Mouse (Mus musculus): ENCODE measurements at regions not wholly inside any gene's neighbourhood (a gene's known extent, or its start where the extent isn't known, plus 50 kb on each side); places are given as distances from the start of the nearest gene placed in this dataset.

- no peak overlapping the region for H3K4me2 ChIP-seq (ENCODE audit: low read length)
Measured at GRCm38 (mm10) chr4:142464066-142464465, 224.9 kb upstream of the Kazn start.

GRCm38 (mm10) chr4:142460468-142461086 is 221.4 kb upstream of the Kazn start:
- H3K4me2 ChIP-seq (ENCODE audit: low read length), result no peak overlapping the region
- ATAC-seq (ENCODE audit: insufficient number of reproducible peaks, insufficient read depth, low FRiP score, low read depth), result no peak
- no peaks in the 10 kb centered on the region for H3K36me3 ChIP-seq (ENCODE audit: control insufficient read depth, insufficient read depth, low read length)
- no peak overlapping the region for H3K4me3 ChIP-seq (ENCODE audit: control insufficient read depth in 1 of 2, insufficient read depth in 1 of 2, low read depth in 1 of 2, low read length in 2 of 2)
- 89% methylated on average over 13 of the region's 13 CpGs for WGBS
- H3K9ac ChIP-seq (ENCODE audit: low read length), result no peak overlapping the region
- no peaks in the 10 kb centered on the region for H3K9me3 ChIP-seq (ENCODE audit: control insufficient read depth, low read length)
- no peaks in the 10 kb centered on the region for H3K27me3 ChIP-seq (ENCODE audit: control insufficient read depth, insufficient read depth, low read length)
- H3K27ac ChIP-seq (replicated peaks in 1 of 2; ENCODE audit: control insufficient read depth in 1 of 2, insufficient read depth in 1 of 2, low read depth in 2 of 2, low read length in 2 of 2), result no peak overlapping the region
- no peaks in the 10 kb centered on the region for H3K4me1 ChIP-seq (ENCODE audit: control insufficient read depth in 2 of 2, insufficient read depth in 2 of 2, low read length in 2 of 2)

More at GRCm38 (mm10) chr4:142464066-142464465, 224.9 kb upstream of the Kazn start:
- Histone ChIP-seq H3K9ac (ENCODE audit: low read length) (no peak overlapping the region), H3K9me3 (ENCODE audit: control insufficient read depth, low read length) (no peaks in the 10 kb centered on the region), H3K4me3 (ENCODE audit: control insufficient read depth in 1 of 2, insufficient read depth in 1 of 2, low read depth in 1 of 2, low read length in 2 of 2) (no peak overlapping the region), H3K27ac (replicated peaks in 1 of 2; ENCODE audit: control insufficient read depth in 1 of 2, insufficient read depth in 1 of 2, low read depth in 2 of 2, low read length in 2 of 2) (no peak overlapping the region), H3K36me3 (ENCODE audit: control insufficient read depth, insufficient read depth, low read length) (no peaks in the 10 kb centered on the region), H3K4me1 (ENCODE audit: control insufficient read depth in 2 of 2, insufficient read depth in 2 of 2, low read length in 2 of 2) (no peaks in the 10 kb centered on the region), H3K27me3 (ENCODE audit: control insufficient read depth, insufficient read depth, low read length) (no peaks in the 10 kb centered on the region)
- 83% methylated on average over 6 of the region's 6 CpGs for whole genome bisulfite sequencing
- ATAC-seq (ENCODE audit: insufficient number of reproducible peaks, insufficient read depth, low FRiP score, low read depth), result no peak

GRCm38 (mm10) chr4:142452614-142453013 is 213.4 kb upstream of the Kazn start:
- no peak overlapping the region for H3K4me3 ChIP-seq (ENCODE audit: control insufficient read depth in 1 of 2, insufficient read depth in 1 of 2, low read depth in 1 of 2, low read length in 2 of 2)
- no peak overlapping the region for H3K9ac ChIP-seq (ENCODE audit: low read length)
- H3K4me1 ChIP-seq (ENCODE audit: control insufficient read depth in 2 of 2, insufficient read depth in 2 of 2, low read length in 2 of 2), result no peaks in the 10 kb centered on the region; a peak in 1 of 4 replicates
- H3K27ac ChIP-seq (replicated peaks in 1 of 2; ENCODE audit: control insufficient read depth in 1 of 2, insufficient read depth in 1 of 2, low read depth in 2 of 2, low read length in 2 of 2), result no peak overlapping the region
- ATAC-seq (ENCODE audit: insufficient number of reproducible peaks, insufficient read depth, low FRiP score, low read depth), result no peak
- H3K27me3 ChIP-seq (ENCODE audit: control insufficient read depth, insufficient read depth, low read length), result peaks cover 13% of the 10 kb centered on the region
- H3K9me3 ChIP-seq (ENCODE audit: control insufficient read depth, low read length), result no peaks in the 10 kb centered on the region
- H3K4me2 ChIP-seq (ENCODE audit: low read length), result no peak overlapping the region
- H3K36me3 ChIP-seq (ENCODE audit: control insufficient read depth, insufficient read depth, low read length), result no peaks in the 10 kb centered on the region
- WGBS, result 49% methylated on average over 11 of the region's 11 CpGs

GRCm38 (mm10) chr4:142450884-142451283 is 211.7 kb upstream of the Kazn start:
- no peaks in the 10 kb centered on the region for H3K9me3 ChIP-seq (ENCODE audit: control insufficient read depth, low read length)
- H3K9ac ChIP-seq (ENCODE audit: low read length), result no peak overlapping the region
- ATAC-seq (ENCODE audit: insufficient number of reproducible peaks, insufficient read depth, low FRiP score, low read depth), result no peak
- no peaks in the 10 kb centered on the region for H3K36me3 ChIP-seq (ENCODE audit: control insufficient read depth, insufficient read depth, low read length)
- WGBS, result 63% methylated on average over 3 of the region's 3 CpGs
- no peaks in the 10 kb centered on the region; a peak in 1 of 4 replicates for H3K4me1 ChIP-seq (ENCODE audit: control insufficient read depth in 2 of 2, insufficient read depth in 2 of 2, low read length in 2 of 2)
- H3K4me3 ChIP-seq (ENCODE audit: control insufficient read depth in 1 of 2, insufficient read depth in 1 of 2, low read depth in 1 of 2, low read length in 2 of 2), result no peak overlapping the region
- H3K27me3 ChIP-seq (ENCODE audit: control insufficient read depth, insufficient read depth, low read length), result peaks cover 13% of the 10 kb centered on the region
- no peak overlapping the region for H3K27ac ChIP-seq (replicated peaks in 1 of 2; ENCODE audit: control insufficient read depth in 1 of 2, insufficient read depth in 1 of 2, low read depth in 2 of 2, low read length in 2 of 2)
- no peak overlapping the region for H3K4me2 ChIP-seq (ENCODE audit: low read length)

GRCm38 (mm10) chr4:142449713-142450112 is 210.5 kb upstream of the Kazn start:
- 81% methylated on average over 13 of the region's 13 CpGs for WGBS

GRCm38 (mm10) chr4:142449198-142449702 is 210.0 kb upstream of the Kazn start:
- H3K27me3 ChIP-seq (ENCODE audit: control insufficient read depth, insufficient read depth, low read length), result peaks cover 13% of the 10 kb centered on the region
- no peaks in the 10 kb centered on the region for H3K36me3 ChIP-seq (ENCODE audit: control insufficient read depth, insufficient read depth, low read length)
- H3K4me2 ChIP-seq (ENCODE audit: low read length), result no peak overlapping the region
- no peak overlapping the region for H3K4me3 ChIP-seq (ENCODE audit: control insufficient read depth in 1 of 2, insufficient read depth in 1 of 2, low read depth in 1 of 2, low read length in 2 of 2)
- H3K9me3 ChIP-seq (ENCODE audit: control insufficient read depth, low read length), result no peaks in the 10 kb centered on the region
- no peak overlapping the region for H3K27ac ChIP-seq (replicated peaks in 1 of 2; ENCODE audit: control insufficient read depth in 1 of 2, insufficient read depth in 1 of 2, low read depth in 2 of 2, low read length in 2 of 2)
- WGBS, result 79% methylated on average over 14 of the region's 14 CpGs
- ATAC-seq (ENCODE audit: insufficient number of reproducible peaks, insufficient read depth, low FRiP score, low read depth), result no peak
- no peaks in the 10 kb centered on the region; a peak in 1 of 4 replicates for H3K4me1 ChIP-seq (ENCODE audit: control insufficient read depth in 2 of 2, insufficient read depth in 2 of 2, low read length in 2 of 2)
- no peak overlapping the region for H3K9ac ChIP-seq (ENCODE audit: low read length)

More at GRCm38 (mm10) chr4:142449713-142450112, 210.5 kb upstream of the Kazn start:
- Histone ChIP-seq H3K9me3 (ENCODE audit: control insufficient read depth, low read length) (no peaks in the 10 kb centered on the region), H3K4me1 (ENCODE audit: control insufficient read depth in 2 of 2, insufficient read depth in 2 of 2, low read length in 2 of 2) (no peaks in the 10 kb centered on the region; a peak in 1 of 4 replicates), H3K4me2 (ENCODE audit: low read length) (no peak overlapping the region), H3K4me3 (ENCODE audit: control insufficient read depth in 1 of 2, insufficient read depth in 1 of 2, low read depth in 1 of 2, low read length in 2 of 2) (no peak overlapping the region), H3K27ac (replicated peaks in 1 of 2; ENCODE audit: control insufficient read depth in 1 of 2, insufficient read depth in 1 of 2, low read depth in 2 of 2, low read length in 2 of 2) (no peak overlapping the region), H3K27me3 (ENCODE audit: control insufficient read depth, insufficient read depth, low read length) (peaks cover 13% of the 10 kb centered on the region), H3K9ac (ENCODE audit: low read length) (no peak overlapping the region), H3K36me3 (ENCODE audit: control insufficient read depth, insufficient read depth, low read length) (no peaks in the 10 kb centered on the region)
- ATAC-seq (ENCODE audit: insufficient number of reproducible peaks, insufficient read depth, low FRiP score, low read depth), result no peak

GRCm38 (mm10) chr4:142447529-142447928 is 208.3 kb upstream of the Kazn start:
- H3K9me3 ChIP-seq (ENCODE audit: control insufficient read depth, low read length), result no peaks in the 10 kb centered on the region
- H3K27me3 ChIP-seq (ENCODE audit: control insufficient read depth, insufficient read depth, low read length), result peaks cover 6% of the 10 kb centered on the region
- H3K9ac ChIP-seq (ENCODE audit: low read length), result no peak overlapping the region
- H3K4me2 ChIP-seq (ENCODE audit: low read length), result no peak overlapping the region
- no peaks in the 10 kb centered on the region for H3K36me3 ChIP-seq (ENCODE audit: control insufficient read depth, insufficient read depth, low read length)
- H3K27ac ChIP-seq (replicated peaks in 1 of 2; ENCODE audit: control insufficient read depth in 1 of 2, insufficient read depth in 1 of 2, low read depth in 2 of 2, low read length in 2 of 2), result no peak overlapping the region
- no peak; the same call in 1 of the 2 replicates for ATAC-seq (ENCODE audit: insufficient number of reproducible peaks, insufficient read depth, low FRiP score, low read depth)
- WGBS, result 35% methylated on average over 7 of the region's 7 CpGs
- no peaks in the 10 kb centered on the region; a peak in 1 of 4 replicates for H3K4me1 ChIP-seq (ENCODE audit: control insufficient read depth in 2 of 2, insufficient read depth in 2 of 2, low read length in 2 of 2)
- no peak overlapping the region for H3K4me3 ChIP-seq (ENCODE audit: control insufficient read depth in 1 of 2, insufficient read depth in 1 of 2, low read depth in 1 of 2, low read length in 2 of 2)

GRCm38 (mm10) chr4:142441045-142441444 is 201.8 kb upstream of the Kazn start:
- ATAC-seq (ENCODE audit: insufficient number of reproducible peaks, insufficient read depth, low FRiP score, low read depth), result no peak
- Histone ChIP-seq H3K4me3 (ENCODE audit: control insufficient read depth in 1 of 2, insufficient read depth in 1 of 2, low read depth in 1 of 2, low read length in 2 of 2) (no peak overlapping the region), H3K36me3 (ENCODE audit: control insufficient read depth, insufficient read depth, low read length) (no peaks in the 10 kb centered on the region), H3K27me3 (ENCODE audit: control insufficient read depth, insufficient read depth, low read length) (no peaks in the 10 kb centered on the region), H3K27ac (replicated peaks in 1 of 2; ENCODE audit: control insufficient read depth in 1 of 2, insufficient read depth in 1 of 2, low read depth in 2 of 2, low read length in 2 of 2) (no peak overlapping the region), H3K9me3 (ENCODE audit: control insufficient read depth, low read length) (no peaks in the 10 kb centered on the region), H3K4me1 (ENCODE audit: control insufficient read depth in 2 of 2, insufficient read depth in 2 of 2, low read length in 2 of 2) (no peaks in the 10 kb centered on the region), H3K9ac (ENCODE audit: low read length) (no peak overlapping the region), H3K4me2 (ENCODE audit: low read length) (no peak overlapping the region)
- WGBS, result 83% methylated on average over 11 of the region's 11 CpGs
